Mouse (Mus musculus): ENCODE measurements around the gene Srpk3. TPM values are rescaled to one million over a fixed set of nuclear protein-coding genes. Genes with fewer than 3 reads are reported as not detected.

Srpk3 gene
- polyA plus RNA-seq, 1 experiment from 2014 or later, result 1.1 TPM

DNA sequence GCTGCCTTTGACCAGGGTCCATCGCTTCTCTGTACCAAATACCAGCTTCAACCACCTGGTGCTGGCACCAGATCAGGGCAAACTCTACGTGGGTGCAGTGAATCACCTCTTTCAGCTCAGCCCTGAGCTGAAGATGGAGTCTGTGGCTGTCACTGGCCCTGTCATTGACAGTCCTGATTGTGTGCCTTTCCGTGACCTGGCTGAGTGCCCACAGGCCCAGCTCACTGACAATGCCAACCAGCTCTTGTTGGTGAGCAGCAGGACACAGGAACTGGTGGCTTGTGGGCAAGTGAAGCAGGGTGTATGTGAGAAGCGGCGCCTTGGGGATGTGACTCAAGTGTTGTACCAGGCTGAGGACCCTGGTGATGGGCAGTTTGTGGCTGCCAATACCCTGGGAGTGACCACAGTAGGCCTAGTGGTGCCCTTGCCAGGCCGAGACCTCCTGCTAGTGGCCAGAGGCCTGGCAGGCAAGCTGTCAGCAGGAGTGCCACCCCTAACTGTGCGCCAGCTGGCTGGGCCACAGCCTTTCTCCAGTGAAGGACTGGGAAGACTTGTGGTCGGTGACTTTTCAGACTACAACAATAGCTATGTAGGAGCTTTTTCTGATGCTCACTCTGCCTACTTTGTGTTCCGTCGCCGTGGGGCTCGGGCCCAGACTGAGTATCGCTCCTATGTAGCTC is 15.5 kb upstream of the Srpk3 start:
- Histone ChIP-seq H3K27me3 (ENCODE audit: control insufficient read depth, insufficient read depth, low read length) (no peaks in the 10 kb centered on the region; the same call in 1 of the 2 replicates), H3K4me1 (replicated peaks; ENCODE audit: control insufficient read depth, insufficient read depth, low read length) (no peaks in the 10 kb centered on the region), H3K4me2 (ENCODE audit: low read depth, low read length, severe bottlenecking) (no peak overlapping the region), H3K27ac (ENCODE audit: low read depth, low read length) (no peak overlapping the region), H3K9ac (ENCODE audit: low read length) (no peak overlapping the region), H3K4me3 (ENCODE audit: low read depth, low read length) (no peak overlapping the region), H3K36me3 (ENCODE audit: control insufficient read depth, insufficient read depth, low read length) (no peaks in the 10 kb centered on the region), H3K9me3 (ENCODE audit: control insufficient read depth, low read length) (no peaks in the 10 kb centered on the region)
- WGBS, result 85% methylated on average over 13 of the region's 13 CpGs
- ATAC-seq (replicated peaks; ENCODE audit: low FRiP score), result no peak
- DNase-seq (ENCODE audit: low spot score), result no peak

DNA sequence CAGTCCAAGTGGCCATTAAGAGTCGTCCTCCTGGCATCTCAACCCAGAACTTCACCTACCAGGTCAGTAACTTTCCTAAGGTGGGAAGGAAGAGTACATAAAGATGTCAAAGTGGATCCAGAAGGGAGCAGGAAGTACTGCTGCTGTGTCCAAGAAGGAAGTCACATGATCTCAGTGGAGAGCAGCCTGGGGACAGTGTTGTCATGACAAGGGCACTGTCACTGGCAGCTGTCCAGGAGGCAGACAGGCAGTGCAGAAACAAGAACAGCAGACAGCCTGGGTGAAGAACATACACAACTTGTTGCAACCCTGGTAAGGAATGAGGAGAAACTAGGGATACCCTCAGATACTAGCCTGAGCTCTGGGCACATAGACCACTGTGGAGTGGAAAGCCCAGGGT is 8.9 kb upstream of the Srpk3 start:
- Histone ChIP-seq H3K27ac (ENCODE audit: low read depth, low read length) (no peak overlapping the region), H3K9me3 (ENCODE audit: control insufficient read depth, low read length) (no peaks in the 10 kb centered on the region), H3K27me3 (ENCODE audit: control insufficient read depth, insufficient read depth, low read length) (no peaks in the 10 kb centered on the region), H3K4me2 (ENCODE audit: low read depth, low read length, severe bottlenecking) (no peak overlapping the region), H3K36me3 (ENCODE audit: control insufficient read depth, insufficient read depth, low read length) (no peaks in the 10 kb centered on the region), H3K4me3 (ENCODE audit: low read depth, low read length) (no peak overlapping the region), H3K4me1 (replicated peaks; ENCODE audit: control insufficient read depth, insufficient read depth, low read length) (no peaks in the 10 kb centered on the region), H3K9ac (ENCODE audit: low read length) (no peak overlapping the region)
- DNase-seq (ENCODE audit: low spot score) (no peak), ATAC-seq (replicated peaks; ENCODE audit: low FRiP score) (no peak)
- 73% methylated on average over 1 of the region's 1 CpGs for WGBS

DNA sequence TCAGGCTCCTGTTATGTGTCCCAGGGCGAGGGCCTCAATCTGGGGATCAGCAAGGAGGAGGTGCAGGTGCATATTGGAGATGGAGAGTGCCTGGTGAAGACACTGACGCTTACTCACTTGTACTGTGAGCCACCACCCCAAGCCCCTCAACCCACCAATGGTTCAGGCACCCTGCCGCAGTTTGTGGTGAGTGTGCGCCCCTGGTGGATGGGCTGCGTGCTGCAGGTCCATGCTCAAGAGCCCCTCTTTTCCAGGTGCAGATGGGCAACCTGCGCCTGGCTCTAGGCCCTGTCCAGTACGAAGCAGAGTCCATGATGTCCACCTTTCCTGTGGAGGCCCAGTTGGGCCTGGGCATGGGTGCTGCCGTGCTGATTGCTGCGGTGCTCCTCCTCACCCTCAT is 6.9 kb upstream of the Srpk3 start:
- WGBS, result 61% methylated on average over 9 of the region's 9 CpGs

GRCm38 (mm10) chrX:73774802-73775483 is 738 bp downstream of the Srpk3 start:
- WGBS, result 74% methylated on average over 10 of the region's 10 CpGs
- no peaks in the 10 kb centered on the region for H3K9me3 ChIP-seq (ENCODE audit: control insufficient read depth, low read length)
- no peak overlapping the region for H3K4me2 ChIP-seq (ENCODE audit: low read depth, low read length, severe bottlenecking)
- H3K36me3 ChIP-seq (ENCODE audit: control insufficient read depth, insufficient read depth, low read length), result no peaks in the 10 kb centered on the region; the same call in 1 of the 2 replicates
- no peak overlapping the region for H3K4me3 ChIP-seq (ENCODE audit: low read depth, low read length)
- no peaks in the 10 kb centered on the region for H3K4me1 ChIP-seq (replicated peaks; ENCODE audit: control insufficient read depth, insufficient read depth, low read length)
- no peak for ATAC-seq (replicated peaks; ENCODE audit: low FRiP score)
- no peak for DNase-seq (ENCODE audit: low spot score)
- H3K9ac ChIP-seq (ENCODE audit: low read length), result no peak overlapping the region
- H3K27me3 ChIP-seq (ENCODE audit: control insufficient read depth, insufficient read depth, low read length), result no peaks in the 10 kb centered on the region
- H3K27ac ChIP-seq (ENCODE audit: low read depth, low read length), result no peak overlapping the region

More for the DNA sequence above, 6.9 kb upstream of the Srpk3 start:
- H3K9ac ChIP-seq (ENCODE audit: low read length), result no peak overlapping the region
- ATAC-seq (replicated peaks; ENCODE audit: low FRiP score) (no peak), DNase-seq (ENCODE audit: low spot score) (peak; percentile 56)
- H3K4me3 ChIP-seq (ENCODE audit: low read depth, low read length), result no peak overlapping the region
- H3K4me1 ChIP-seq (replicated peaks; ENCODE audit: control insufficient read depth, insufficient read depth, low read length), result no peaks in the 10 kb centered on the region
- no peak overlapping the region for H3K4me2 ChIP-seq (ENCODE audit: low read depth, low read length, severe bottlenecking)
- H3K36me3 ChIP-seq (ENCODE audit: control insufficient read depth, insufficient read depth, low read length), result no peaks in the 10 kb centered on the region
- H3K9me3 ChIP-seq (ENCODE audit: control insufficient read depth, low read length), result no peaks in the 10 kb centered on the region
- H3K27me3 ChIP-seq (ENCODE audit: control insufficient read depth, insufficient read depth, low read length), result no peaks in the 10 kb centered on the region
- H3K27ac ChIP-seq (ENCODE audit: low read depth, low read length), result no peak overlapping the region

DNA sequence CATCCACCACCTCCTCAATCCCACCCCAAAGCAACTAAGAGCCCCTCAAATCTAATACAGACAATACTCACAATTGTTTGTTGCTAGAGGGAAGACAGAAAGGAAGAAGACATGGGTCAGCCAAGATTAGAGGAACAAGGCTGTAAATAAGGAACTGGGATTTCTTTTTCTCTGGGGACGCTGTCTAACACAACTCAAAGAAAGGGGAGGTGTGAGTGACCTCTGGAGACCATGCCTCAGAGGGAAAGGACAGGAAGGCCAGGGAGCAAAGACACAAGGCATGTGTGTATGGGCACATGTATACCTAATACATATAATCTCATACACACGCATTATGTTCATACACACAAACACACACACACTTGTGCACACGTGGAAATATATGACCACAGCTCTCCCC is 8.0 kb downstream of the Srpk3 start:
- ATAC-seq (replicated peaks; ENCODE audit: low FRiP score), result no peak
- Histone ChIP-seq H3K4me3 (ENCODE audit: low read depth, low read length) (no peak overlapping the region), H3K9me3 (ENCODE audit: control insufficient read depth, low read length) (no peaks in the 10 kb centered on the region), H3K4me1 (replicated peaks; ENCODE audit: control insufficient read depth, insufficient read depth, low read length) (no peaks in the 10 kb centered on the region), H3K27ac (ENCODE audit: low read depth, low read length) (no peak overlapping the region), H3K27me3 (ENCODE audit: control insufficient read depth, insufficient read depth, low read length) (no peaks in the 10 kb centered on the region), H3K9ac (ENCODE audit: low read length) (no peak overlapping the region), H3K4me2 (ENCODE audit: low read depth, low read length, severe bottlenecking) (no peak overlapping the region), H3K36me3 (ENCODE audit: control insufficient read depth, insufficient read depth, low read length) (no peaks in the 10 kb centered on the region; the same call in 1 of the 2 replicates)
- 93% methylated on average over 3 of the region's 3 CpGs for WGBS
- DNase-seq (ENCODE audit: low spot score), result peak; percentile 11

- H3K36me3 ChIP-seq (ENCODE audit: control insufficient read depth, insufficient read depth, low read length), result no peaks in the 10 kb centered on the region
- H3K9me3 ChIP-seq (ENCODE audit: control insufficient read depth, low read length), result no peaks in the 10 kb centered on the region
- ATAC-seq (replicated peaks; ENCODE audit: low FRiP score) (no peak), DNase-seq (ENCODE audit: low spot score) (no peak)
- peak overlapping the region; percentile 64 for H3K9ac ChIP-seq (ENCODE audit: low read length)
- peak overlapping the region; percentile 50 for H3K4me2 ChIP-seq (ENCODE audit: low read depth, low read length, severe bottlenecking)
- no peaks in the 10 kb centered on the region for H3K27me3 ChIP-seq (ENCODE audit: control insufficient read depth, insufficient read depth, low read length)
- H3K27ac ChIP-seq (ENCODE audit: low read depth, low read length), result no peak overlapping the region
- H3K4me1 ChIP-seq (replicated peaks; ENCODE audit: control insufficient read depth, insufficient read depth, low read length), result no peaks in the 10 kb centered on the region
- H3K4me3 ChIP-seq (ENCODE audit: low read depth, low read length), result peak overlapping the region; percentile 50
Observed at GRCm38 (mm10) chrX:73785666-73786065, 11.5 kb downstream of the Srpk3 start.

GRCm38 (mm10) chrX:73786364-73787224 is 12.4 kb downstream of the Srpk3 start, which contains the start of the genes Idh3g and Ssr4:
Gene Idh3g, minus strand, starts transcription at chrX:73786897.
Gene Ssr4, plus strand, starts transcription at chrX:73787028.
- H3K4me1 ChIP-seq (replicated peaks; ENCODE audit: control insufficient read depth, insufficient read depth, low read length), result no peaks in the 10 kb centered on the region
- H3K27me3 ChIP-seq (ENCODE audit: control insufficient read depth, insufficient read depth, low read length), result no peaks in the 10 kb centered on the region
- H3K4me3 ChIP-seq (ENCODE audit: low read depth, low read length), result peak within 1 kb of the TSS; percentile 50
- H3K36me3 ChIP-seq (ENCODE audit: control insufficient read depth, insufficient read depth, low read length), result no peaks in the 10 kb centered on the region
- peak within 1 kb of the TSS; percentile 50 for H3K4me2 ChIP-seq (ENCODE audit: low read depth, low read length, severe bottlenecking)
- H3K9me3 ChIP-seq (ENCODE audit: control insufficient read depth, low read length), result no peaks in the 10 kb centered on the region
- H3K27ac ChIP-seq (ENCODE audit: low read depth, low read length), result peak within 1 kb of the TSS; percentile 32; the same call in 1 of the 2 replicates
- DNase-seq (ENCODE audit: low spot score), result peak; percentile 94
- WGBS, result 12% methylated on average over 46 of the region's 52 CpGs
- ATAC-seq (replicated peaks; ENCODE audit: low FRiP score), result peak; percentile 98
- H3K9ac ChIP-seq (ENCODE audit: low read length), result peak within 1 kb of the TSS; percentile 70

- peak overlapping the region; percentile 70 for H3K9ac ChIP-seq (ENCODE audit: low read length)
- no peaks in the 10 kb centered on the region for H3K36me3 ChIP-seq (ENCODE audit: control insufficient read depth, insufficient read depth, low read length)
- ATAC-seq (replicated peaks; ENCODE audit: low FRiP score) (no peak), DNase-seq (ENCODE audit: low spot score) (no peak)
- H3K4me3 ChIP-seq (ENCODE audit: low read depth, low read length), result peak overlapping the region; percentile 50
- H3K4me1 ChIP-seq (replicated peaks; ENCODE audit: control insufficient read depth, insufficient read depth, low read length), result no peaks in the 10 kb centered on the region
- WGBS, result 20% methylated on average over 22 of the region's 22 CpGs
- peak overlapping the region; percentile 46 for H3K4me2 ChIP-seq (ENCODE audit: low read depth, low read length, severe bottlenecking)
- H3K27ac ChIP-seq (ENCODE audit: low read depth, low read length), result no peak overlapping the region
- no peaks in the 10 kb centered on the region for H3K9me3 ChIP-seq (ENCODE audit: control insufficient read depth, low read length)
- H3K27me3 ChIP-seq (ENCODE audit: control insufficient read depth, insufficient read depth, low read length), result no peaks in the 10 kb centered on the region
Observed at GRCm38 (mm10) chrX:73787225-73787558, 13.0 kb downstream of the Srpk3 start.

All from forebrain, embryonic 11.5 days (tissue).